8 mouse cellular contexts compared by ENCODE assay signal in genomic region chr11:35985841-35986393, GRCm38 (mm10). TPM values are rescaled to one million over a fixed set of nuclear protein-coding genes. Genes with fewer than 3 reads are reported as not detected.
A peak's percentile ranks its signal among the peaks of the same experiment; 100 is the strongest.
DNase-seq lines count a peak whose midpoint lies in the region; ATAC-seq and TF ChIP-seq lines count a peak whose summit lies in the region.

No protein-coding gene starts in this region.

- H3K4me2 ChIP-seq in heart, embryonic 14.5 days (ENCODE audit: low read length) = peak overlapping the region; percentile 65
- H3K4me2 ChIP-seq in liver, embryonic 11.5 days = peak overlapping the region; percentile 48
- peak overlapping the region; percentile 43 for H3K4me2 ChIP-seq in neural tube, embryonic 11.5 days (ENCODE audit: low read depth)

- no peak for TF ChIP-seq EP300 in heart, adult 2 months (IDR thresholded peaks at IDR 0.05; ENCODE audit: insufficient read depth, low read depth, low read length)

- DNase-seq in heart, adult 2 months = peak in 1 of 2 experiments; percentile 24
- no peak for DNase-seq in heart, adult 9 months (ENCODE audit: low spot score in 2 of 2)
- peak; percentile 62 for DNase-seq in cerebellum, adult 9-11 months
- peak; percentile 47 for DNase-seq in kidney, postnatal 14 days
- DNase-seq in liver, embryonic 11.5 days (ENCODE audit: low spot score) = no peak
- peak; percentile 66 for DNase-seq in neural tube, embryonic 11.5 days (ENCODE audit: low spot score)
- DNase-seq in ovary, postnatal 14 days (ENCODE audit: low spot score) = no peak

- H3K4me3 ChIP-seq in heart, adult 2 months = no peak overlapping the region
- H3K4me3 ChIP-seq in heart, embryonic 14.5 days (ENCODE audit: control insufficient read depth in 1 of 2, insufficient read depth in 1 of 2, low read depth in 1 of 2, low read length in 2 of 2) = peak overlapping the region; percentile 27 to 31
- no peak overlapping the region for H3K4me3 ChIP-seq in liver, embryonic 11.5 days (ENCODE audit: low read depth, low read length)
- peak overlapping the region; percentile 13; the same call in 1 of the 2 replicates for H3K4me3 ChIP-seq in neural tube, embryonic 11.5 days (ENCODE audit: low read depth, low read length)

- TF ChIP-seq POLR2A in heart, adult 2 months (IDR thresholded peaks at IDR 0.05; ENCODE audit: insufficient read depth, low read depth, low read length) = no peak

- 2% methylated on average over 19 of the region's 19 CpGs for WGBS in heart, adult 2 months
- WGBS in heart, embryonic 14.5 days = under 1% methylated on average over 19 of the region's 19 CpGs
- WGBS in liver, embryonic 11.5 days = 1% methylated on average over 19 of the region's 19 CpGs
- whole genome bisulfite sequencing in neural tube, embryonic 11.5 days = under 1% methylated on average over 19 of the region's 19 CpGs

- peaks cover 2% of the 10 kb centered on the region for H3K27me3 ChIP-seq in heart, adult 2 months (ENCODE audit: control insufficient read depth, insufficient read depth, low read length)
- peaks cover 15% of the 10 kb centered on the region for H3K27me3 ChIP-seq in heart, embryonic 14.5 days (ENCODE audit: control insufficient read depth, insufficient read depth, low read length)
- H3K27me3 ChIP-seq in liver, embryonic 11.5 days (replicated peaks; ENCODE audit: control insufficient read depth, insufficient read depth, low read length) = peaks cover 21% of the 10 kb centered on the region
- H3K27me3 ChIP-seq in neural tube, embryonic 11.5 days (ENCODE audit: control insufficient read depth, insufficient read depth, low read length) = 0 out of 2 replicates have a peak, but pooled peaks cover 4% of the 10 kb centered on the region

- H3K36me3 ChIP-seq in heart, adult 2 months (ENCODE audit: control insufficient read depth, insufficient read depth, low read length) = no peaks in the 10 kb centered on the region
- H3K36me3 ChIP-seq in heart, embryonic 14.5 days (ENCODE audit: control insufficient read depth, insufficient read depth, low read length) = no peaks in the 10 kb centered on the region
- no peaks in the 10 kb centered on the region for H3K36me3 ChIP-seq in liver, embryonic 11.5 days (ENCODE audit: control insufficient read depth, insufficient read depth, low read length)
- H3K36me3 ChIP-seq in neural tube, embryonic 11.5 days (ENCODE audit: control insufficient read depth, insufficient read depth, low read length) = no peaks in the 10 kb centered on the region

- no peaks in the 10 kb centered on the region for H3K9me3 ChIP-seq in heart, embryonic 14.5 days (ENCODE audit: control insufficient read depth, low read length)
- no peaks in the 10 kb centered on the region for H3K9me3 ChIP-seq in liver, embryonic 11.5 days (ENCODE audit: control insufficient read depth, low read length)
- H3K9me3 ChIP-seq in neural tube, embryonic 11.5 days (ENCODE audit: control insufficient read depth, low read length) = no peaks in the 10 kb centered on the region

- TF ChIP-seq CTCF in heart, adult 2 months (IDR thresholded peaks at IDR 0.05) = 0 out of 2 replicates have a peak, but pooled peaks have one; percentile 11

- H3K4me1 ChIP-seq in heart, adult 2 months (ENCODE audit: control insufficient read depth, insufficient read depth, low read length) = no peaks in the 10 kb centered on the region
- peaks cover 5 to 7% of the 10 kb centered on the region in 2 experiments; a peak in 3 of 4 replicates for H3K4me1 ChIP-seq in heart, embryonic 14.5 days (ENCODE audit: control insufficient read depth in 2 of 2, insufficient read depth in 2 of 2, low read length in 2 of 2)
- 0 out of 2 replicates have a peak, but pooled peaks cover 3% of the 10 kb centered on the region for H3K4me1 ChIP-seq in liver, embryonic 11.5 days (replicated peaks; ENCODE audit: control insufficient read depth, insufficient read depth, low read length)
- no peaks in the 10 kb centered on the region for H3K4me1 ChIP-seq in neural tube, embryonic 11.5 days (ENCODE audit: control insufficient read depth, insufficient read depth, low read length)

- H3K9ac ChIP-seq in heart, adult 2 months (ENCODE audit: low read depth, low read length) = no peak overlapping the region
- H3K9ac ChIP-seq in heart, embryonic 14.5 days (ENCODE audit: low read length) = peak overlapping the region; percentile 54; the same call in 1 of the 2 replicates
- no peak overlapping the region for H3K9ac ChIP-seq in liver, embryonic 11.5 days (ENCODE audit: low read depth, low read length)
- H3K9ac ChIP-seq in neural tube, embryonic 11.5 days (ENCODE audit: low read length) = peak overlapping the region; percentile 37; the same call in 1 of the 2 replicates

- peak; percentile 72; the same call in 1 of the 2 replicates for ATAC-seq in heart, embryonic 14.5 days (ENCODE audit: insufficient number of reproducible peaks, insufficient read depth, low FRiP score, low read depth)
- no peak for ATAC-seq in liver, embryonic 11.5 days (replicated peaks; ENCODE audit: low FRiP score)
- peak; percentile 60 for ATAC-seq in neural tube, embryonic 11.5 days (ENCODE audit: insufficient read depth, low FRiP score, low TSS enrichment)

- H3K79me2 ChIP-seq in heart, adult 2 months (replicated peaks; ENCODE audit: control insufficient read depth, insufficient read depth, low read length) = no peaks in the 10 kb centered on the region

- H3K27ac ChIP-seq in heart, adult 2 months = no peak overlapping the region
- no peak overlapping the region for H3K27ac ChIP-seq in heart, embryonic 14.5 days (replicated peaks in 1 of 2; ENCODE audit: control insufficient read depth in 1 of 2, insufficient read depth in 1 of 2, low read depth in 2 of 2, low read length in 2 of 2)
- no peak overlapping the region for H3K27ac ChIP-seq in liver, embryonic 11.5 days (ENCODE audit: low read depth, low read length)
- H3K27ac ChIP-seq in neural tube, embryonic 11.5 days (ENCODE audit: low read depth, low read length) = no peak overlapping the region

- intact Hi-C loops in heart, adult 2 months (cut with DNase I) = no loop called here

RNA-seq across cellular contexts. Expression of gene Wwc1, which starts 5.6 kb away (rescaled TPM):
- 1 to 10 TPM in 1 of 2 experiments, under 1 TPM in 1; 0.84 to 2.1 TPM for total RNA-seq in heart, adult 2 months (2021)
- polyA plus RNA-seq in heart, adult 2 months (2012; rRNA removed) = 0.50 and 1.1 TPM in 2 replicates
- 1.8 and 2.0 TPM in 2 replicates for polyA plus RNA-seq in heart, embryonic 14.5 days (2014; fragmentation: Nextera tagmentation; extraction: Ambion mirVana)
- polyA plus RNA-seq in liver, embryonic 11.5 days (2014; fragmentation: Nextera tagmentation; extraction: Ambion mirVana) = 2.2 and 4.1 TPM in 2 replicates
- polyA plus RNA-seq in neural tube, embryonic 11.5 days (2014; fragmentation: Nextera tagmentation; extraction: Ambion mirVana) = 6.5 and 7.1 TPM in 2 replicates

Comparison
In these comparisons a context has a peak if more than half of its experiments do, and no peak if none do; other contexts are left out.
1. H3K4me3 ChIP-seq: peak in heart, embryonic 14.5 days (2 of 2) and neural tube, embryonic 11.5 days (single experiment); none in heart, adult 2 months (single experiment) and liver, embryonic 11.5 days (single experiment).
2. H3K9ac ChIP-seq: peak in heart, embryonic 14.5 days (single experiment) and neural tube, embryonic 11.5 days (single experiment); none in heart, adult 2 months (single experiment) and liver, embryonic 11.5 days (single experiment).
3. DNase-seq: peak in cerebellum, adult 9-11 months (single experiment), kidney, postnatal 14 days (single experiment) and neural tube, embryonic 11.5 days (single experiment); none in heart, adult 9 months (0 of 2), liver, embryonic 11.5 days (single experiment) and ovary, postnatal 14 days (single experiment).
4. Peak in every context shown above with its lines, with median percentiles within 50 percentile points of each other: H3K4me2 ChIP-seq.